Mouse (Mus musculus): ENCODE measurements around the gene Ints7. TPM values are rescaled to one million over a fixed set of nuclear protein-coding genes. Genes with fewer than 3 reads are reported as not detected.

Ints7 gene
- polyA plus RNA-seq, 1 experiment, result 17.5 TPM

DNA sequence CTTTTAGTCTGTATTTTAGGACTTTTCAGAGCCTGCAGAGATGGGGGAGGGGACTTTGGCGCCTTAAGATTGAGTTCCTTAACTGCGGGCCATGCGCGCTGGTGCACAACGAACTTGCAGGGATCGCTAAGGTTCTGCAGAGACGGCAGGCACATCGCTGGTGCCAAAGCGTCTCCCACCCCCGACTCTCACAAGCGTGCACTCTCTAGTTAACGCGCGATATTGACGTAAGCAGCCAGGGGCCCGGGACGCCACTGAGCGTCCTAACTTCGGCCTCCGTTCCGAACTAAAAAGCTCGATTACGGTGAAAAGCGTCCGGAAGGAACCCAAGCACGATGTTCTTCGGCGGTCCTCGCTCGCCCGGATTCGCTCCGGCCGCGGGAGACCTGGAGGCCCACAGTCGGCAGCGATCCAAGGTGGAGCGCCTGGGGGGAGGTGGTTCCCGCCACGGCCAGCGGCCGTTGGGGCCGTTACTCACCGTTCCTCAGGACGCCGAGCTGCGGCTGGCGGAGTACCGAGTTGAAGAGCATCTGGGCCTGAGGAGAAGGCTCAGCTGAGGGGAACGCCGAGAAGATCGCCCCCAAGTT lies 472 bp upstream of the Ints7 start:
- TF ChIP-seq POLR2A (IDR thresholded peaks at IDR 0.05; ENCODE audit: insufficient read length, low read depth) (peak; percentile 71), MYOD1 (IDR thresholded peaks at IDR 0.05; ENCODE audit: control insufficient read depth in 1 of 3, insufficient read length in 2 of 3, low read depth in 2 of 3) (peak in 1 of 3 experiments; percentile 5), POLR2AphosphoS2 (IDR thresholded peaks at IDR 0.05; ENCODE audit: insufficient read length, low read depth) (peak; percentile 65), TCF12 (IDR thresholded peaks at IDR 0.05; ENCODE audit: insufficient read depth, poor library complexity, severe bottlenecking) (no peak)
- Histone ChIP-seq H3K4me3 (peak overlapping the region; percentile 83), H3K36me3 (ENCODE audit: control insufficient read depth, insufficient read depth) (peaks cover 5% of the 10 kb centered on the region), H3K4me2 (ENCODE audit: low read depth) (peak overlapping the region; percentile 84), H3ac (ENCODE audit: control insufficient read depth, insufficient read length) (peak overlapping the region; percentile 39), H3K27me3 (ENCODE audit: control insufficient read depth, insufficient read depth, insufficient read length) (no peaks in the 10 kb centered on the region), H3K79me2 (ENCODE audit: control insufficient read depth, insufficient read depth) (peaks cover 87% of the 10 kb centered on the region)

DNA sequence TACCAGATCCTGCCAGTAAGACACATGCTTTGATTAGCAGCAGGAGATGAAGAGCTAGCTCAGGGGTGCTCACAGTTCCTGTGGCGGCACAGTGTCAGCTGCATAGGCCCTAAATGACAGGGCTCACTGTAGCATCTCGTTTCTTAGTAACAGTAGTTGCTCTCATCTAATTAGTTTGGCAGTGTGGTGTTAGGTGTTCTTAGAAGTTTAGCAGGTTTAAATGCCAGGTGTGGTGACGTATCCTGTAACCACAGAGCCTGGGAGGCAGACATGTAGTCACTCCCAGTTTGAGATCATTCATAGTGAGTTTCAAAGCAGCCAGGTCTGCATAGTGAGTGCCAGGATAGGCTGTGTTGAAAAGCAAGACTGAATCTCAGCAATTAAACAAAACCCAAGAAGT lies 4.1 kb downstream of the Ints7 start:
- Histone ChIP-seq H3K4me3 (no peak overlapping the region), H3ac (ENCODE audit: control insufficient read depth, insufficient read length) (no peak overlapping the region), H3K4me2 (ENCODE audit: low read depth) (no peak overlapping the region), H3K36me3 (ENCODE audit: control insufficient read depth, insufficient read depth) (peaks cover 7% of the 10 kb centered on the region), H3K79me2 (ENCODE audit: control insufficient read depth, insufficient read depth) (peaks cover 59% of the 10 kb centered on the region), H3K27me3 (ENCODE audit: control insufficient read depth, insufficient read depth, insufficient read length) (no peaks in the 10 kb centered on the region)
- no peak for TF ChIP-seq E2F4 (IDR thresholded peaks at IDR 0.05; ENCODE audit: insufficient read depth)
- no peak for TF ChIP-seq TCF12 (IDR thresholded peaks at IDR 0.05; ENCODE audit: insufficient read depth, poor library complexity, severe bottlenecking)
- no peak for TF ChIP-seq TCF3 (IDR thresholded peaks at IDR 0.05; ENCODE audit: insufficient read length, low read depth)
- TF ChIP-seq POLR2AphosphoS2 (IDR thresholded peaks at IDR 0.05; ENCODE audit: insufficient read length, low read depth), result no peak
- TF ChIP-seq MYOG (IDR thresholded peaks at IDR 0.05; ENCODE audit: control insufficient read depth in 1 of 3, insufficient read depth in 1 of 3, insufficient read length in 2 of 3, low read depth in 2 of 3), result no peak
- TF ChIP-seq USF1 (IDR thresholded peaks at IDR 0.05; ENCODE audit: low read depth), result no peak
- no peak for TF ChIP-seq CEBPB (IDR thresholded peaks at IDR 0.05; ENCODE audit: insufficient read depth, poor library complexity, severe bottlenecking)
- no peak for TF ChIP-seq REST (IDR thresholded peaks at IDR 0.05; ENCODE audit: insufficient read depth, insufficient read length)
- TF ChIP-seq SRF (IDR thresholded peaks at IDR 0.05; ENCODE audit: control insufficient read depth, insufficient read length, low read depth), result no peak
- no peak for TF ChIP-seq MYOD1 (IDR thresholded peaks at IDR 0.05; ENCODE audit: control insufficient read depth in 1 of 3, insufficient read length in 2 of 3, low read depth in 2 of 3)
- TF ChIP-seq MAX (IDR thresholded peaks at IDR 0.05; ENCODE audit: low read depth), result no peak
- TF ChIP-seq POLR2A (IDR thresholded peaks at IDR 0.05; ENCODE audit: insufficient read length, low read depth), result no peak

- no peak overlapping the region for H3K4me2 ChIP-seq (ENCODE audit: low read depth)
- H3K36me3 ChIP-seq (ENCODE audit: control insufficient read depth, insufficient read depth), result peaks cover 7% of the 10 kb centered on the region
- peaks cover 49% of the 10 kb centered on the region for H3K79me2 ChIP-seq (ENCODE audit: control insufficient read depth, insufficient read depth)
- H3K4me3 ChIP-seq, result no peak overlapping the region
- H3K27me3 ChIP-seq (ENCODE audit: control insufficient read depth, insufficient read depth, insufficient read length), result no peaks in the 10 kb centered on the region
- TF ChIP-seq TCF3 (IDR thresholded peaks at IDR 0.05; ENCODE audit: insufficient read length, low read depth) (no peak), SRF (IDR thresholded peaks at IDR 0.05; ENCODE audit: control insufficient read depth, insufficient read length, low read depth) (no peak), CEBPB (IDR thresholded peaks at IDR 0.05; ENCODE audit: insufficient read depth, poor library complexity, severe bottlenecking) (no peak), TCF12 (IDR thresholded peaks at IDR 0.05; ENCODE audit: insufficient read depth, poor library complexity, severe bottlenecking) (no peak), MYOD1 (IDR thresholded peaks at IDR 0.05; ENCODE audit: control insufficient read depth in 1 of 3, insufficient read length in 2 of 3, low read depth in 2 of 3) (no peak), MYOG (IDR thresholded peaks at IDR 0.05; ENCODE audit: control insufficient read depth in 1 of 3, insufficient read depth in 1 of 3, insufficient read length in 2 of 3, low read depth in 2 of 3) (no peak), POLR2A (IDR thresholded peaks at IDR 0.05; ENCODE audit: insufficient read length, low read depth) (no peak), MAX (IDR thresholded peaks at IDR 0.05; ENCODE audit: low read depth) (no peak), POLR2AphosphoS2 (IDR thresholded peaks at IDR 0.05; ENCODE audit: insufficient read length, low read depth) (no peak), E2F4 (IDR thresholded peaks at IDR 0.05; ENCODE audit: insufficient read depth) (no peak)
- no peak overlapping the region for H3ac ChIP-seq (ENCODE audit: control insufficient read depth, insufficient read length)
These were observed 6.2 kb downstream of the Ints7 start for GRCm38 (mm10) chr1:191581641-191582040.

DNA sequence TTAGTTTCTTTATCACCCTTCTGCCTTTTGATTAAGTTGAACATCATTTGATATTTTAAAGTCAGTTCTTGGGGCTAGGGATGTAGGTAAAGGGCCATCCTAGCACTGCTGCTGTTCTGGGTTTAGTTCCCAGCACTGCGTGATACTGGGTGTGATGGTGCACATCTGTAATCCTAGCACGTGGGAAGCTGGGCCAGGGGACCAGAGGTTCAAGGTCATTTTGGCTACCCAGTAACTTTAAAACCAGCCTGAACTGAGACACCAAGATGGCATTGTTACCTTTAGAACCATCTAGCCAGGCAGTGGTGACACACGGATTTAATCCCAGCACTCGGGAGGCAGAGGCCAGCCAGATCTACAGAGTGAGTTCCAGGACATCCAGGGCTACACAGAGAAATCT lies 8.4 kb downstream of the Ints7 start:
- Histone ChIP-seq H3K27me3 (ENCODE audit: control insufficient read depth, insufficient read depth, insufficient read length) (no peaks in the 10 kb centered on the region), H3ac (ENCODE audit: control insufficient read depth, insufficient read length) (no peak overlapping the region), H3K79me2 (ENCODE audit: control insufficient read depth, insufficient read depth) (peaks cover 29% of the 10 kb centered on the region), H3K4me3 (no peak overlapping the region), H3K4me2 (ENCODE audit: low read depth) (no peak overlapping the region), H3K36me3 (ENCODE audit: control insufficient read depth, insufficient read depth) (peaks cover 14% of the 10 kb centered on the region)
- TF ChIP-seq POLR2AphosphoS2 (IDR thresholded peaks at IDR 0.05; ENCODE audit: insufficient read length, low read depth) (no peak), REST (IDR thresholded peaks at IDR 0.05; ENCODE audit: insufficient read depth, insufficient read length) (no peak), E2F4 (IDR thresholded peaks at IDR 0.05; ENCODE audit: insufficient read depth) (no peak)

DNA sequence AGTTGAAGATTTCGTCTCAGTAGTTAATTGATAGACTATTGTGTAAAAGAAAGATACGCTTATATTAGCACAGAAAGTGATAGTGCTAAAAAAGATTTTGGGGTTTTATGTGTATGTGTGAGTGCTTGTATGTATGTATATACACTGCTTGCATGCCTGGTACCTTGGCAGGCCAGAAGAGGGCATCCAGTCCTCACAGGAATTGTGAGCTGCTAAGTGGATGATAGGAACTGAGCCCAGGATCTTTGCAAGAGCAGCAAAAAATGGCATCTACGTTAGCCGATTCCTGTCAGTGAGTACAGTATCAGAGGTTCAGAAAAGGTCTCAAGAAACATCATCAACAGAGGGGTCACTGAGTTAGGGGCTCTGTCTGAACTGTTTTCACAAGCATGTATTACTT lies 9.0 kb downstream of the Ints7 start:
- TF ChIP-seq MYOD1 (IDR thresholded peaks at IDR 0.05; ENCODE audit: control insufficient read depth in 1 of 3, insufficient read length in 2 of 3, low read depth in 2 of 3), result no peak
- no peak for TF ChIP-seq TCF12 (IDR thresholded peaks at IDR 0.05; ENCODE audit: insufficient read depth, poor library complexity, severe bottlenecking)
- TF ChIP-seq E2F4 (IDR thresholded peaks at IDR 0.05; ENCODE audit: insufficient read depth), result no peak
- no peak for TF ChIP-seq MYOG (IDR thresholded peaks at IDR 0.05; ENCODE audit: control insufficient read depth in 1 of 3, insufficient read depth in 1 of 3, insufficient read length in 2 of 3, low read depth in 2 of 3)
- TF ChIP-seq USF1 (IDR thresholded peaks at IDR 0.05; ENCODE audit: low read depth), result no peak
- TF ChIP-seq REST (IDR thresholded peaks at IDR 0.05; ENCODE audit: insufficient read depth, insufficient read length), result no peak
- no peak for TF ChIP-seq TCF3 (IDR thresholded peaks at IDR 0.05; ENCODE audit: insufficient read length, low read depth)
- no peak for TF ChIP-seq POLR2A (IDR thresholded peaks at IDR 0.05; ENCODE audit: insufficient read length, low read depth)
- TF ChIP-seq MAX (IDR thresholded peaks at IDR 0.05; ENCODE audit: low read depth), result no peak
- TF ChIP-seq POLR2AphosphoS2 (IDR thresholded peaks at IDR 0.05; ENCODE audit: insufficient read length, low read depth), result no peak
- TF ChIP-seq SRF (IDR thresholded peaks at IDR 0.05; ENCODE audit: control insufficient read depth, insufficient read length, low read depth), result no peak
- TF ChIP-seq CEBPB (IDR thresholded peaks at IDR 0.05; ENCODE audit: insufficient read depth, poor library complexity, severe bottlenecking), result no peak
- H3K4me3 ChIP-seq, result no peak overlapping the region
- no peaks in the 10 kb centered on the region for H3K27me3 ChIP-seq (ENCODE audit: control insufficient read depth, insufficient read depth, insufficient read length)
- peaks cover 14% of the 10 kb centered on the region for H3K36me3 ChIP-seq (ENCODE audit: control insufficient read depth, insufficient read depth)
- peaks cover 22% of the 10 kb centered on the region for H3K79me2 ChIP-seq (ENCODE audit: control insufficient read depth, insufficient read depth)
- no peak overlapping the region for H3K4me2 ChIP-seq (ENCODE audit: low read depth)
- no peak overlapping the region for H3ac ChIP-seq (ENCODE audit: control insufficient read depth, insufficient read length)

Data from myocyte (in vitro differentiated cells).